Mouse (Mus musculus): ENCODE results near the gene Tex29. TPM values are rescaled to one million over a fixed set of nuclear protein-coding genes. Genes with fewer than 3 reads are reported as not detected.
"Not testable (repeated sequence)": the region's sequence is repeated elsewhere in the genome, so short reads cannot be mapped to it uniquely, and the experiment has no call there.

Gene Tex29
- total RNA-seq, 2 experiments from 2014 or later, result not detected

- no peak for DNase-seq
Observed at GRCm38 (mm10) chr8:11831939-11832338, 8.3 kb upstream of the Tex29 start.

- DNase-seq, result no peak
Observed at GRCm38 (mm10) chr8:11833157-11833556, 7.1 kb upstream of the Tex29 start.

- DNase-seq, result no peak
Observed at GRCm38 (mm10) chr8:11834200-11834599, 6.1 kb upstream of the Tex29 start.

- no peak for DNase-seq
Observed at GRCm38 (mm10) chr8:11834691-11835090, 5.6 kb upstream of the Tex29 start.

GRCm38 (mm10) chr8:11841571-11841970 lies 1.3 kb downstream of the Tex29 start:
- DNase-seq, result no peak

GRCm38 (mm10) chr8:11842757-11843156 lies 2.5 kb downstream of the Tex29 start:
- DNase-seq, result no peak

- DNase-seq, result no peak
Observed at GRCm38 (mm10) chr8:11843677-11844315, 3.5 kb downstream of the Tex29 start.

GRCm38 (mm10) chr8:11844316-11844685 lies 4.0 kb downstream of the Tex29 start:
- DNase-seq, result no peak

- DNase-seq, result peak; percentile 28
Observed at GRCm38 (mm10) chr8:11846807-11847206, 6.5 kb downstream of the Tex29 start.

- DNase-seq, result no peak
Observed at GRCm38 (mm10) chr8:11867832-11868231, 27.6 kb downstream of the Tex29 start.

GRCm38 (mm10) chr8:11874227-11874626 lies 34.0 kb downstream of the Tex29 start:
- DNase-seq, result not testable (repeated sequence)

GRCm38 (mm10) chr8:11884646-11885045 lies 44.4 kb downstream of the Tex29 start:
- no peak for DNase-seq

GRCm38 (mm10) chr8:11885881-11886699 lies 45.8 kb downstream of the Tex29 start:
- no peak for DNase-seq

- DNase-seq, result no peak
Observed at GRCm38 (mm10) chr8:11886824-11887223, 46.5 kb downstream of the Tex29 start.

- DNase-seq, result no peak
Observed at GRCm38 (mm10) chr8:11889156-11890018, 49.1 kb downstream of the Tex29 start.

GRCm38 (mm10) chr8:11892756-11893155 lies 52.5 kb downstream of the Tex29 start:
- DNase-seq, result no peak

GRCm38 (mm10) chr8:11896022-11896662 lies 55.9 kb downstream of the Tex29 start:
- no peak for DNase-seq

GRCm38 (mm10) chr8:11896677-11897076 lies 56.4 kb downstream of the Tex29 start:
- DNase-seq, result no peak

GRCm38 (mm10) chr8:11898814-11899213 lies 58.5 kb downstream of the Tex29 start:
- no peak for DNase-seq

All from gastrocnemius, postnatal 10 days (tissue).